Mouse (Mus musculus) left cerebral cortex, adult 9 months (tissue): ENCODE results near the gene Scly.

Source experiments
- DNase-seq, 2 experiments: peaks; one replicate each; pipeline ENCODE4 v3.0.0; 2022; ENCODE audit warnings: low spot score in 2 of 2

The Scly gene

DNA sequence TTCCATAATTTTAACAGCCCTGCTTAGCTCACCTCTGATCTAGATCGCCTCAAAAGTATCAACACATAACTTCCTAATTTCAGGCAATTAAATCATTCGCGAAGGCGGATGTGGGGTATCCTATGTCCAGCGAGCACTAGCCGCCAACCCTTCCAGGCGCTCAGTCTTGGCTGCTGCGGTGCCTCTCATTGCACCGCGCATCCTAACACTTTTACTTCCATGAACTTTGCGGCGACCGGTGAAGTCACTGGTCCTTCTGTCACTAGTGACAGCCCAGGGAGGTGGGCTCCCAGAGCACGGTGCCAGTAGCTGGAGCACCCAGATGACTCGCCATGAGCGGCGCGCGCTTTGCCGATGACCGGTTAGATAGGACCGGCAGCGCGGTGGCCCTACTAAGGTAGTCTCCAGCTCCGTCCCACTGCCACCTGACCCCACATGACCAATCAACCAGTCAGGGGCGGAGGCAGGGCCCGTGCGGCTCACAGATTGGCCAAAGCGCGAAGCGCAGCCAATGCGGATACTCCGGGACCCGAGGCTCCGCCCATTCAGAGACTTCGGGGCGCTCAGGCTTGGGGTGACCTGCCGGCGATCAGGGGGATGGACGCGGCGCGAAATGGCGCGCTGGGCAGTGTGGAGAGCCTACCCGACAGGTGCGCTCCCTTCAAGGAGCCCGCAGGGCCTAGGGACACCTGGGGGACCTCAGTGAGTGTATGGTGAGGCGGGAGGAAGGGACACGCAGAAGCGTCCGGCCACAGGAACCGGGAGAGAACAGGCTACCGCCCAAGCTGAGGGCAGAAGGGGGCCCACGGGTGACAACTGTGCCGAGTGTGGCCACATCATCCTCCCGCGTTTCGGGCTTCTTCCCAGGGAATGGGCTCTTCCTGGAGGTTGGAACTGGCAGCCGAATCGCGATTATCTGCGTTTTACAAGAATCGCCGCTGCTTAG, at the start of gene Scly:
TSS of gene Scly (plus strand) at position 540 of the 946 bp plus-strand sequence.
- DNase-seq, result peak; percentile 87 to 96

GRCm38 (mm10) chr1:91248970-91249369, 49.2 kb upstream of the Scly start:
- DNase-seq, result no peak

DNA sequence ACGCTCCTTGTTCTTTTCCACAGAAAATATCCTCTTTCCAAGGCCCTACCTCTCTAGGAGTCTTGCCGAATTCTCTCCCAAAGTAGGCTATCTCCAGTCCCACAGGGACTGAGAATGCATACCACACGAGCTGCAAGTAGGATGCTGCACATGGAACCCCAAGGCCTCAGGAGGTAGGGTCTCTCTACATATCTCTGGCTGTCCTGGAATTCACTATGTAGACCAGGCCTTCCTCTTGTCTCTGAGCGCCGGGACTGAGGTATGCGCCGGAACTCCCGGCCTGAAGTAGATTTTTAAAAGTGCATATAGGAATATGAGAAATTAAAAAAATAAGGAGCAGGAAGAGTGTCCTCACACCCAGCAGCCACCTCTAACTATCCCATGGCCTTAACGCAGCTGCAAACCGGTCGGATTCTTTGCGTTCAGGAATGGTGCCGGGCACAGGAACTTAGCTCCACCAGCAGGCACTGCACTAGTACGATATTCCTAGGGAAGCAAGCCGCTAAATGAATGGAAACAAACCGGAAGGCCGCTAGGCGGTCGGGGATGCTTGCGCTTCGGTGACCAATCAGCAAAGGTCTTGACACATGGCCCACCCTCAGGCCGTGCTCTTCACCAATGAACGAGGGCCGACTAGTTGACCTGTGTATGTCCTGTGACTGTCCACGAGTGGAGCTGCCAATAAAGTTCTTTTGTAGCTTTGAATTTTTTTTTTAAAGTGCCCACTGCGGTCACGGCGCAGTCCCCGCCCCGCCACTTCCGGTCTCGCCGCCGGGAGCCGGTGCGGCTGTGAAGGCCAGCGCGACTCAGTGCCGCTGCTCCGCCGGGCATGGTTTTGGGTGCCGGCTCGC, 48.3 kb upstream of the Scly start, which contains the start of gene Ube2f:
TSS of gene Ube2f (plus strand) at position 741 of the 851 bp plus-strand sequence.
- peak; percentile 97 to 98 for DNase-seq

DNA sequence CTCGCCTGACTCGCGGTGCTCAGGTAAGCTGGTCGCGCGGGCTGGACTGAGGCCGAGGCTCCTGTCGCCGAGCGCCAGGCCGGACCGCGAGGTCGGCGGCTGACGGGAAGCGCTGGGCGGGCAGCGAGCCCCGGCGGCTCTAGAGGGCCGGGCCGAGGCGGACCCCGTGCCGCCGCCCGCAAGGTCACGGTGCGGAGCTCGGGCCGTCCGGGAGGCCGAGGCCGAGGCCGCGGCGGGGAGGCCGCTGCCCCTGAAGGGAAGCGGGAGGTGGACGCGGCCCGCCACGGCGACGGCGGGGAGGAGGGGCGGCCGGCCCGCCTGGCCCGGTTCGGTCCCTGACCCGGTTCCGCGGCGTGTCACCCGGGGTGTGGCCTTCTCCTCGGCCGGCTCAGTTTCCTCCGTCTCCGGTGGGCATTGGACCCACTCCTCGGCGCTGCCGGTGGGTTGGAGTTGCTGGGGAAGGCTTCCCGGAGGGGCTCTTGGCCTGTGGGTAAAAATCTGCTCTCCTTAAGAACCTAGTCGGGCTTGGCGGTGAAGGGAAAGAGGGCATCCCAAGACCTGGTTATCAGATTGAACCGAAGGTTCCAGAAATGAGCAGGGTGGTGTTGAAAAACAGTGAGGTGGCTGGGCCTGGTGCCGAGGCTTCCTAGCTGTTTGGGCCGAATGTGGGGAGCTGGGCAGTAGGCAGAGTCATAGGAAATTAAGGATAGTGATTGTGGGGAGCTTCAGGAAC, 47.6 kb upstream of the Scly start:
- no peak for DNase-seq

GRCm38 (mm10) chr1:91251148-91251650, 46.9 kb upstream of the Scly start:
- DNase-seq, result no peak

- no peak for DNase-seq
Observed at GRCm38 (mm10) chr1:91251927-91252326, 46.2 kb upstream of the Scly start.

- no peak for DNase-seq
Observed at GRCm38 (mm10) chr1:91257918-91258317, 40.2 kb upstream of the Scly start.

GRCm38 (mm10) chr1:91259794-91260193, 38.3 kb upstream of the Scly start:
- no peak for DNase-seq

DNA sequence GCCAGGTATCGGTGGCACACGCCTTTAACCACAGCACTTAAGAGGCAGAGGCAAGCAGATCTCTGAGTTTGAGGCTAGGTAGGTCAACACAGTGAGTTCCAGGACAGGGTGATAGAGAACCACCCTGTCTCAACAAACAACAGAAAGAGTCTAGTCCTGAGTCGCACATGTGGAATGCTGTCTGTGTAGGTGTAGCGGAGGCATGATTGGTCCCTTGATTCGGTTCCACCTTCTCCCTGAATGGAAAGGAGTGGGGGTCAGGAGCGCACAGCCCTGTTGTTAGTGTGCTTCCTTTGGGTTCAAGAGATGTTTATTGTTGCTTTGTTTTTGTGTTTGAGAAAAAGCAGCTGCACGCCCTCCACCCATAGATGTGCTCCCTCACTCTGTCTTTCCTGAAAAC, 35.6 kb upstream of the Scly start:
- DNase-seq, result no peak

GRCm38 (mm10) chr1:91272260-91272659, 25.9 kb upstream of the Scly start:
- no peak for DNase-seq

- no peak for DNase-seq
Observed at GRCm38 (mm10) chr1:91276581-91276980, 21.6 kb upstream of the Scly start.

- DNase-seq, result no peak
Observed at GRCm38 (mm10) chr1:91277480-91277879, 20.7 kb upstream of the Scly start.

DNA sequence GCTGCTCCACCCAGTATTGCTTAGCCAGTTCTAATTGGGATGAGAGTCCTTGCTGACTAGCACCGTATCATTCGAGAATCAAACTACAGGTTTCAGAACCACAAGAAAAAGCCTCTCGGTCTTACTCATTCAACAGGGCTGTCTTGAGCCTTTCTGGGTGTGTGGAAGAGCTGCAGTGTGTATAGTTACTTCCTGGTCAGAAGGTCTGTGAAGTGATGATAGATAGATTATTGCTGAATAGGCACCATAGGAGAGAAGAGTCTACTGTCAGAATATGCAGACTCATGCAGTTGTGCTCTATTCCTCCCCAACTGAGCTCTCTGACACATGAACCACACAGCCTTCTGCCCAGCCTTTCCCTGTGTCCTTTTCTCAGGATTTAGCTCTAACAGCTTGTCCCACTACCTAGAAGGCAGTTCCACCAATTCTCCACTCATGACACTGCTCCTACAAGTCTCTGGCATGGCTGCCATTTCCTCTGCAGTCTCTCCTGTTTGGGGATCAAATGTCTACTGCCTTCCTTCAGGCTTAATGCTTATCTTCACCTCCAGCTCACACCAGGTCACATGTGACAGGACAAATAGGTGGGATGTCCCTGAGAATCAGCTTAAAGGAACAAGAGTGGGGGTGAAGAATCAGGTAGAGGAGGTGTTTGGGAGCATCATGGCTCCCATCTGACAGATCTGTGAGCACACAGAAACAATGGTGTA, 19.6 kb upstream of the Scly start:
- DNase-seq, result no peak

- DNase-seq, result no peak
Observed at GRCm38 (mm10) chr1:91279126-91279525, 19.0 kb upstream of the Scly start.

DNA sequence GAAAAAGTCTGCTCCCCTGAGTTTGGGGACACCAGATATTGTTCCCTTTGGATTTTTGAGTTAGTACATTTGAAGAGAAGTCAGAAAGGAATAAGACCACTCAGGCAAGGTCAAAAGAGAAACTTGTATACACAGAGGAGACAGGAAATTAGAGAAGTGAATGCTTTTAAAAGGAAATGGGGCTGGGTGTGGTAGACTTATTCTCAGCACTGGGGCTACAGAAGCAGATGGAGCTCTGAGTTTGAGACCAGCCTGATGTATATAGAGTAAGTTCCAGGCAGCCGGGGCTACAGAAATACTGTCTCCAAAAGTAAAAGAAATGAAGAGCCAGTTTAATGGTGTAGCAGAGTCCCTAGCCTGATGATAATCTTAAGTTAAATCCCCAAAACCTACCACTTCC, 15.6 kb upstream of the Scly start:
- no peak for DNase-seq

DNA sequence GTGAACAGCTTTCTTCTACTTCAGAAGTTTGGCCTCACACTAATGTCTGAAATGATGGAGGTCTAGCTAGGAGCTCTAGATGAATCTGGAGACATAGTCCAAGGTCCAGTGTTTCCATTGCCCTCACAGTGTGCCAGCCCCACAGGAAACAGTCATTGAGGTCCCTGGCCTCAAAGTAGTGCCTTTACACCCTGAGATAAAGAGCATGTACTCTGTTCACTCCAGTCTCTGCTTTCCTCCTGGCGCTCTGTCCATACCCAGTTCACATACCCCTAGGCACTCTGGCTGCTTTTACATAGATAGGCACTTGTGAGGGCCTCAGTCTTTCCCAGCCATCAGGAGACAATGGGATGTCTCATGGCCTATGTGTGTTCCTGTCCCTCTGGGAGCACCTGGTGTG, 8.8 kb upstream of the Scly start:
- no peak for DNase-seq

DNA sequence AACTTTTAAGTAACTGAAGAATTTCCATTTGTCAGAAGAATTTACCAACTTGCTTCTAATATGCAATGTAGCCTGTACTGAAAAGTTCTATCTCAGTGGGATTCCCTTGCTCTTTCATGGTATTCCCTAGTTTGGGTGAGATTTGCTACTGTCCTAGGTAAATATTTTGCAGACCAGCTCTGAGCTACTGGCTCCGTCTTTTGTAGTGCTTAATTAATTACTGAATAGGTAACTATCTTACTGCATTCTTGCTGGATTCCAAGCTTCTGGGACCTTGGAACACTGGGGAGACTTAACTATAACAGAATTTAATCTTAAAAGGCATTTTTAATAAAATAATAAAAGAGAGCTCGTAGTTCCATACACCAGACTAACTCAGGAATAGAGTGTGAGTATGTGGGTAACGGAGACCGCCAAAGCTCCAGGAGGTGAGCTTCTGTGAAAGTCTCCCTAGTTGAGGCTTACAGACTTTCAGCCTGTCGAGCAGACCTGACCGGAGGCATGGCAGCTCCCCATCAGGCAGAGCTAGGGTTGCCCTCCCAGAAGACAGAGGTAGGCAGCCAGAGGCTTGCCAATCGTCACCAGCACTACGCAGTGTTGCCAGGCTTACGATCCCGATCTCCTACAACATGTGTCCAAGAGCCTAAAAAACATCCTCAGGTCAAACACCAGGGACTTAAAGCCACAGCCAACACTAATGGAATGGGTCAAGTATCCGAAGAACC, 5.9 kb upstream of the Scly start:
- no peak for DNase-seq

- no peak for DNase-seq
Observed at GRCm38 (mm10) chr1:91295544-91295943, 2.6 kb upstream of the Scly start.

- no peak for DNase-seq
Observed at GRCm38 (mm10) chr1:91299026-91299706, 1.0 kb downstream of the Scly start.
